Mouse (Mus musculus) c-Kit-negative CD71-positive TER-119-positive erythroid progenitor cells, embryonic 14.5 days (primary cell): ENCODE data around the gene Gm37240.

Experiments
- DNase-seq: peaks from one replicate; pipeline ENCODE4 v3.0.0-alpha.2; 2013; ENCODE audit warnings: low read depth, low spot score

The Gm37240 gene

GRCm38 (mm10) chr3:85878911-85879310 lies 8.4 kb downstream of the Gm37240 start:
- no peak for DNase-seq

- DNase-seq = no peak
Measured at GRCm38 (mm10) chr3:85863996-85864395, 23.3 kb downstream of the Gm37240 start.

- DNase-seq = no peak
Measured at GRCm38 (mm10) chr3:85862886-85863285, 24.4 kb downstream of the Gm37240 start.

GRCm38 (mm10) chr3:85860996-85861395 lies 26.3 kb downstream of the Gm37240 start:
- no peak for DNase-seq

GRCm38 (mm10) chr3:85859311-85859710 lies 28.0 kb downstream of the Gm37240 start:
- DNase-seq = no peak

GRCm38 (mm10) chr3:85858140-85859135 lies 28.9 kb downstream of the Gm37240 start:
- DNase-seq = no peak

GRCm38 (mm10) chr3:85857083-85857482 lies 30.2 kb downstream of the Gm37240 start:
- no peak for DNase-seq

- DNase-seq = no peak
Measured at GRCm38 (mm10) chr3:85855947-85856346, 31.4 kb downstream of the Gm37240 start.

GRCm38 (mm10) chr3:85855043-85855442 lies 32.3 kb downstream of the Gm37240 start:
- no peak for DNase-seq

- no peak for DNase-seq
Measured at GRCm38 (mm10) chr3:85854143-85854542, 33.2 kb downstream of the Gm37240 start.

GRCm38 (mm10) chr3:85853715-85854114 lies 33.6 kb downstream of the Gm37240 start:
- no peak for DNase-seq

GRCm38 (mm10) chr3:85850079-85850478 lies 37.2 kb downstream of the Gm37240 start:
- DNase-seq = no peak

- no peak for DNase-seq
Measured at GRCm38 (mm10) chr3:85846316-85846715, 41.0 kb downstream of the Gm37240 start.

- no peak for DNase-seq
Measured at GRCm38 (mm10) chr3:85845341-85845740, 42.0 kb downstream of the Gm37240 start.

GRCm38 (mm10) chr3:85842881-85843218 lies 44.5 kb downstream of the Gm37240 start:
- DNase-seq = no peak

- DNase-seq = no peak
Measured at GRCm38 (mm10) chr3:85842177-85842880, 45.0 kb downstream of the Gm37240 start.

GRCm38 (mm10) chr3:85841454-85842176 lies 45.7 kb downstream of the Gm37240 start:
- no peak for DNase-seq

GRCm38 (mm10) chr3:85833627-85834026 lies 53.7 kb downstream of the Gm37240 start:
- DNase-seq = no peak

GRCm38 (mm10) chr3:85832490-85833155 lies 54.7 kb downstream of the Gm37240 start:
- DNase-seq = no peak

- DNase-seq = no peak
Measured at GRCm38 (mm10) chr3:85831785-85832184, 55.5 kb downstream of the Gm37240 start.

GRCm38 (mm10) chr3:85829047-85829446 lies 58.3 kb downstream of the Gm37240 start:
- DNase-seq = no peak
